Mouse (Mus musculus): ENCODE measurements around the gene Ubxn10. TPM values are rescaled to one million over a fixed set of nuclear protein-coding genes. Genes with fewer than 3 reads are reported as not detected.

Gene Ubxn10
- total and polyA plus RNA-seq, 2 experiments from 2014 or later: 3.5 to 9.6 TPM

DNA sequence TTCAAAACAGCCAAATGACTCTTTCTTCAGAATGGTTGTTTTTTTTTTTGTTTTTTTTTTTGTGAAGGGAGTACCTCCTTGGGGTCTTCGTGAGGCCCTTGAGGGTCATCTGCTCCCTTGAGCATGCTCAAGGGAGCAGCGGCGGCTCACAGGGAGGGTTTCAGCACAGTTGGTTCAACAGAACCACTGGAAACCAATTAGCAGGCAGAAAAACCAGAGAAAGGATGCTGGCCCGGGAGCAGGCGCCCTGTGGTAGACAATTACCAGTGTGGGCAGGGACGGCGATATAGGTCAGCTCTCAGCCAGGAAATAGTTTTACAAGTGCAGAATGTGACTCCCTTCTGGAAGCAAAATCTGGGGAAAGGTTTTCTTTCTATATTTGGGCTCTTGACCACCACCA is 33.4 kb downstream of the Ubxn10 start:
- ATAC-seq (ENCODE audit: low FRiP score): no peak
- Histone ChIP-seq H3K9ac (replicated peaks; ENCODE audit: low read length, poor library complexity, severe bottlenecking) (no peak overlapping the region), H3K4me3 (ENCODE audit: low read depth, low read length) (no peak overlapping the region), H3K4me2 (ENCODE audit: low read depth, low read length, poor library complexity, severe bottlenecking) (no peak overlapping the region), H3K4me1 (ENCODE audit: insufficient read depth, low read length) (0 out of 2 replicates have a peak, but pooled peaks cover 2% of the 10 kb centered on the region), H3K27ac (ENCODE audit: low read depth, low read length) (no peak overlapping the region), H3K9me3 (ENCODE audit: low read length) (no peaks in the 10 kb centered on the region), H3K36me3 (ENCODE audit: insufficient read depth, low read length) (no peaks in the 10 kb centered on the region), H3K27me3 (ENCODE audit: insufficient read depth, low read length) (no peaks in the 10 kb centered on the region)
- WGBS: 67% methylated on average over 7 of the region's 7 CpGs
- TF ChIP-seq CTCF (IDR thresholded peaks at IDR 0.05): no peak
- no peak for DNase-seq (ENCODE audit: low spot score)

DNA sequence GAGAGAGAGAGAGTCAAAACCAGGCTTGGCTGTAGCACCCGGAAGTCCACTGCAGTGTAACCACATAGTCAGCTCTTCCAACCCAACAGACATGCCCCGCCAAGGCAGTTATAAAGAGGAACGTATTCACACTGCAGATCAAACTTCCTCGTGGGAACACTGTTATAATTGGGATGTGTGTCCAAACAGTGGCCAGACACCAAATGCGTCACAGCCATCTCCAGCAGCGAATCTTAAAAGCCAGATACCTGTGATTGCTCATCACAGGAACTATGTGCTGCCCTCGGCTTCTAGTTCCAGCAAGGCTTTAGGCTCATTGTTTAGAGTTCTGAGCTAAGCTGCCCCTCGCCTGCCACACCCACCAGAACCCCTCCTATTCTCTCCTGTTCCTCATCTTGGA is 34.4 kb downstream of the Ubxn10 start:
- TF ChIP-seq CTCF (IDR thresholded peaks at IDR 0.05): no peak
- no peak for DNase-seq (ENCODE audit: low spot score)
- Histone ChIP-seq H3K27me3 (ENCODE audit: insufficient read depth, low read length) (no peaks in the 10 kb centered on the region), H3K4me1 (ENCODE audit: insufficient read depth, low read length) (no peaks in the 10 kb centered on the region), H3K27ac (ENCODE audit: low read depth, low read length) (no peak overlapping the region), H3K9me3 (ENCODE audit: low read length) (no peaks in the 10 kb centered on the region), H3K9ac (replicated peaks; ENCODE audit: low read length, poor library complexity, severe bottlenecking) (no peak overlapping the region), H3K4me3 (ENCODE audit: low read depth, low read length) (no peak overlapping the region), H3K36me3 (ENCODE audit: insufficient read depth, low read length) (no peaks in the 10 kb centered on the region), H3K4me2 (ENCODE audit: low read depth, low read length, poor library complexity, severe bottlenecking) (no peak overlapping the region)
- WGBS: 74% methylated on average over 8 of the region's 8 CpGs
- ATAC-seq (ENCODE audit: low FRiP score): no peak

DNA sequence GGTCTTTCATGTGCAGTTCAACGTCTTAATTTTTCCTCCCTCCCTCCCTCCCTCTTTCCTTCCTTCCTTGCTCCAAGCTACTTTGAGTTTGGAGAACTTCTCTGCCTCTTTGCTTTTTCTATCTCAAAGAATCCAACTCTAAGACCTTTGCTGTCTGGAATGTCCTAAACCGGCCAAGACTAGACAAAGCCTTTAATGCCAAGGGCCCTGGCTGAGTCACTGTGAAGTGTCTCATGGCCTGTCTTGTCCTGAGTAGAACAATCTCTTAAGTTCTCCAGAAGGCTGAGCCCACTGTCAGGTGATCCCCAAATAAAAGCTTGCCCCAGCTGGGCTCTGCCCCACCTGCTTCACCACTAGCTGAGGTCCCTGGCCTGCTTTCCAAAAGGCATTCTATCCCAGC is 34.9 kb downstream of the Ubxn10 start:
- H3K4me2 ChIP-seq (ENCODE audit: low read depth, low read length, poor library complexity, severe bottlenecking): no peak overlapping the region
- no peak overlapping the region for H3K4me3 ChIP-seq (ENCODE audit: low read depth, low read length)
- no peak overlapping the region for H3K27ac ChIP-seq (ENCODE audit: low read depth, low read length)
- DNase-seq (ENCODE audit: low spot score): no peak
- no peak overlapping the region for H3K9ac ChIP-seq (replicated peaks; ENCODE audit: low read length, poor library complexity, severe bottlenecking)
- no peaks in the 10 kb centered on the region for H3K36me3 ChIP-seq (ENCODE audit: insufficient read depth, low read length)
- no peak for TF ChIP-seq CTCF (IDR thresholded peaks at IDR 0.05)
- H3K27me3 ChIP-seq (ENCODE audit: insufficient read depth, low read length): no peaks in the 10 kb centered on the region
- 74% methylated on average over 2 of the region's 2 CpGs for WGBS
- no peak for ATAC-seq (ENCODE audit: low FRiP score)
- H3K9me3 ChIP-seq (ENCODE audit: low read length): no peaks in the 10 kb centered on the region
- no peaks in the 10 kb centered on the region for H3K4me1 ChIP-seq (ENCODE audit: insufficient read depth, low read length)

DNA sequence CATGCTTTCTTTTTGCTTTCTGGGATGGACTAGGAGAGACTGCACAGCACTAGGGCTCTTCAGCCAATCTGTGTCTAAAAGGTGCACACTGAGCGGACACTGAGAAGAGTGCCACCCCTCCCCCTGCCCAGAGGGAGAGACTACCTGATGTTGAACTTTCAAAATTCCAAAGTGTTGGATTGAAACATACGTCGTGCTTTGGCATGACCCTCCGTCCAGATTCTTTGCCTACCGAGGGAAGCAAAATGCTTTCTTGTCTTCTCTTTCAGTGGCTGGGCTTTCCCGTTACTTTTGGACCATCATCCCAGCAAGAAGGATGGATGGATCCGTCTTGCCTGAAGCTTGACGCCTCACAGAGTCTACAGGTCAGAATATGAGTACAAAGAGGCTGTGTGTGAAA is 35.9 kb downstream of the Ubxn10 start:
- no peak overlapping the region for H3K27ac ChIP-seq (ENCODE audit: low read depth, low read length)
- no peaks in the 10 kb centered on the region for H3K27me3 ChIP-seq (ENCODE audit: insufficient read depth, low read length)
- DNase-seq (ENCODE audit: low spot score) (no peak), ATAC-seq (ENCODE audit: low FRiP score) (no peak)
- no peaks in the 10 kb centered on the region for H3K4me1 ChIP-seq (ENCODE audit: insufficient read depth, low read length)
- H3K4me2 ChIP-seq (ENCODE audit: low read depth, low read length, poor library complexity, severe bottlenecking): no peak overlapping the region
- no peaks in the 10 kb centered on the region for H3K36me3 ChIP-seq (ENCODE audit: insufficient read depth, low read length)
- H3K9ac ChIP-seq (replicated peaks; ENCODE audit: low read length, poor library complexity, severe bottlenecking): no peak overlapping the region
- H3K9me3 ChIP-seq (ENCODE audit: low read length): no peaks in the 10 kb centered on the region
- 71% methylated on average over 8 of the region's 8 CpGs for WGBS
- no peak for TF ChIP-seq CTCF (IDR thresholded peaks at IDR 0.05)
- no peak overlapping the region for H3K4me3 ChIP-seq (ENCODE audit: low read depth, low read length)

DNA sequence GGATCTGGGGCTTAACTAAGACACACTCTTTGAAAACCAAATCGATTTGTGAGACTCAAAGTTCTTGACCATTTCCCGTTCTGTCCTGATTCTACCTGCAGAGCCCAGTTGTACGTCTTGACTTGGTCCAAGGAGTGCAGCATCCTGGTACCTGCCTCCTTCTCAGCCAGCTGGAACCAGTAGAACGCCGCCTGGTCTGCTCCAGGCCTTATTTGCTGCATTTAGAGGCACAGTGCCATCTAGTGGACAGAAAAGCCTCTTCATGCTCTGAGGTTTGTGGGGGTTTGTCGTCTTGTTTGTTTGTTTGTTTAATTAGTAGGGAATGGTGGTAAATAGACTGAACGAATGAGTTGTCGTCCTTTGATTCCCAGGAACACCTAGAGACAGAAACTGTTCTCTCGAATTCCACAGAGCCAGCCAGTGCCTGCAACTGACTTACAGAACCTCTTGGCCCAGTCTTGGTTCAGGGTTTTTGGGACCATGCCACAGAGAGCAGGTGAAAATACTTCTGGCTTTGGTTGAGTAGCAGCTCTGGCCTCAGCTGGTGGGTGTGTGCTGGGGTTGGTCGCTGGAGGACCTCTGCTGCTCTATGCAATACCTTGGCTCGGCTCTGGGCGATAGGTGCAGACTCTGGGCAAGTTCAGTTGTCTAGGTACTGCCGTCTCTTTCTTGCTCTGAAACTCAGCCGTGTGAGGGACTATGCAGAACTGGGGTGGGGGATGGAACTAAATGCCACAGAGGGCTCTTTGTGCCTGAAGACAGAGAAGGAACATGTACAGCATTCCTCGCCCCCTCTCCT is 36.6 kb downstream of the Ubxn10 start:
- Histone ChIP-seq H3K36me3 (ENCODE audit: insufficient read depth, low read length) (no peaks in the 10 kb centered on the region), H3K27me3 (ENCODE audit: insufficient read depth, low read length) (no peaks in the 10 kb centered on the region), H3K27ac (ENCODE audit: low read depth, low read length) (no peak overlapping the region), H3K9ac (replicated peaks; ENCODE audit: low read length, poor library complexity, severe bottlenecking) (no peak overlapping the region), H3K4me3 (ENCODE audit: low read depth, low read length) (no peak overlapping the region), H3K4me1 (ENCODE audit: insufficient read depth, low read length) (no peaks in the 10 kb centered on the region), H3K4me2 (ENCODE audit: low read depth, low read length, poor library complexity, severe bottlenecking) (no peak overlapping the region), H3K9me3 (ENCODE audit: low read length) (no peaks in the 10 kb centered on the region)
- 28% methylated on average over 15 of the region's 15 CpGs for WGBS
- ATAC-seq (ENCODE audit: low FRiP score) (no peak), DNase-seq (ENCODE audit: low spot score) (peak; percentile 93)
- TF ChIP-seq CTCF (IDR thresholded peaks at IDR 0.05): peak; percentile 99

DNA sequence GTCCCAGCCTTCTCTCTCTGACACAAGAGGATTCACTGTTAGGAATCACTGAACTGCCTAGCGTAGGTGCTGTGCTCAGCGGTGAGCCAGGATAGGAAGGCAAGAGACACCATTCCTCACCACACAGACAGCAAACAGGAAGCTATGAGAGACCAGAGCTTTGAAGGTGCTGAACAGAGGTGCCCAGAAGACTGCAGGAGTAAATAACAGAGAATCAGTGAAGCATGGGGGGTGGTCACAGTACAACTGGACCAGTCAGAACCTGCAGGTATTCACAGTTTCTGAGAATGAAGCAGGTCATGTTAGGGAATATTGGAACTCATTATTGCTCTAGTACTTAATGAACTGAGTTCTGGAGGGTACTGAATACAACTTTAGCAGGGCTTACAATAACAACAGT is 38.7 kb downstream of the Ubxn10 start:
- H3K9me3 ChIP-seq (ENCODE audit: low read length): no peaks in the 10 kb centered on the region
- TF ChIP-seq CTCF (IDR thresholded peaks at IDR 0.05): no peak
- 70% methylated on average over 2 of the region's 2 CpGs for WGBS
- DNase-seq (ENCODE audit: low spot score) (no peak), ATAC-seq (ENCODE audit: low FRiP score) (no peak)
- no peaks in the 10 kb centered on the region for H3K36me3 ChIP-seq (ENCODE audit: insufficient read depth, low read length)
- H3K27ac ChIP-seq (ENCODE audit: low read depth, low read length): no peak overlapping the region
- H3K4me2 ChIP-seq (ENCODE audit: low read depth, low read length, poor library complexity, severe bottlenecking): no peak overlapping the region
- peaks cover 4% of the 10 kb centered on the region; the same call in 1 of the 2 replicates for H3K4me1 ChIP-seq (ENCODE audit: insufficient read depth, low read length)
- no peak overlapping the region for H3K9ac ChIP-seq (replicated peaks; ENCODE audit: low read length, poor library complexity, severe bottlenecking)
- H3K4me3 ChIP-seq (ENCODE audit: low read depth, low read length): no peak overlapping the region
- H3K27me3 ChIP-seq (ENCODE audit: insufficient read depth, low read length): no peaks in the 10 kb centered on the region

Data from midbrain, postnatal 0 days (tissue).